Mouse (Mus musculus) megakaryocyte progenitor cell, adult 5-6 weeks (primary cell): ENCODE data around the gene Xpr1. TPM values are rescaled to one million over a fixed set of nuclear protein-coding genes. Genes with fewer than 3 reads are reported as not detected.
"Not testable (repeated sequence)": the region's sequence is repeated elsewhere in the genome, so short reads cannot be mapped to it uniquely, and the experiment has no call there.

Source experiments
- ATAC-seq: replicated peaks from 2 replicates; pipeline ENCODE4 v1.8.0; 2016; ENCODE audit warnings: mild to moderate bottlenecking, moderate TSS enrichment, inconsistent platforms; ENCODE audit not compliant: poor library complexity
- total RNA-seq, 2 experiments: library from RNA; stranded (forward) in 1 of 2; stranded (reverse) in 1 of 2; fragments of 157-497, 149-512 nt in 1 of 2; fragments of 200-1000 nt in 1 of 2; gene quantifications; 2 replicates each; pipeline versions ENCODE4 v1.2.3 to v1.2.4; 2015 to 2017

Xpr1 gene
- total RNA-seq, 2 experiments from 2014 or later: 12.8 to 38.0 TPM

DNA sequence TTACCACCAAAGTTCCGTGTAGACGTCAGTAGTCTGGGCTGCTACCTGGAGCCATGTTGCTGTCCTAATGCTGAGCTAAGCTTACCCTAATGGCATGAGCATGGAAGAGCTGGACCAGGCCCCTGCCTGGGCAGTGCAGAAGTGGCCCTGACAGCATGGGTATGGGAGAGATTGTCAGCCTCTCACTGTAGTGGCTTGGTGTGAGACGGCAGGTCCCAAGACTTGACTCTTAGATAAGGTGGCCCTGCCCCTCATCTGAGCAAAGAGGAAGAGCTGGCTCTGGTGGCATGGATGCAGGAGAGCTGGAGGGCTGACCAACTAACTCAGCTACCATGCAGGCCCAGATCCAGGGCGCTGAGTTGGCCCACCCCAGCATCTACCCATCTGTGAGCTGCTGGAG lies 79.9 kb downstream of the Xpr1 start:
- ATAC-seq: peak; percentile 68

DNA sequence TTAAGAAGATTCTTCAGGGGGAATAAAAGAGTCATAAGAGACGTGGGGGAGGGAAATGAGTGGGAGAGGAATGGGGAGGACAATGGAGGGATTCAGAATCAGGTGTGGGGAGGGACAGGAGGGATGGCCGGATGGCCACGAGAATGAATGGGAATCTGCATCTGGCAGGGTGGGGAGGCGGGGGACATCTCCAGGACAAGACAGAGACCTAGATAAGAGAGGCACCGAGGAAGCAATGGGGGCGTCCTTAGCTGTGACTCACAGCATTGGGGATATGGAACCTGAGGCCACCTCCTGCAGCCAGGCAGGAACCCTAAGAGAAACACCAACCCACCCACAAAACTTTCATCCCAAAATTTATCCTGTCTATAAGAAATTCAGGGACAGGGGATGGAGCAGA lies 81.3 kb downstream of the Xpr1 start:
- no peak for ATAC-seq

DNA sequence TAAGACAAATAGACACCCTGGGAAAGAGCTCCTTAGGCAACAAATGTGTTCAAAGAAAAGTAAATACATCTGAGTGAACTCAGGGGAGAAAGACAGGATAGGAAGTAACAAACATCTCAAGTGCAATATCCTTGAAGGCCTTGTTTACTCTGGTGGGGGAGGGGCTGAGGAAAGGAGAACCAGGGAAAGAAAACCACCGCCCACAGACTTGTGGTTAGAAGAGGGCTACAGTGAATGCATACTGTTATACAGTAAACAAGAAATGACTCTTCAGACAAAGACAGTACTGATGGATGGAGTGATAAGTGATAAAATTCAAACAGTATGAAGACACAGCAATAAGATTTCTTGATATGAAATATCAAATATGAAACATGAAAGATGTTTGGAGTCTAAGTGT lies 95.0 kb downstream of the Xpr1 start:
- peak; percentile 71 for ATAC-seq

DNA sequence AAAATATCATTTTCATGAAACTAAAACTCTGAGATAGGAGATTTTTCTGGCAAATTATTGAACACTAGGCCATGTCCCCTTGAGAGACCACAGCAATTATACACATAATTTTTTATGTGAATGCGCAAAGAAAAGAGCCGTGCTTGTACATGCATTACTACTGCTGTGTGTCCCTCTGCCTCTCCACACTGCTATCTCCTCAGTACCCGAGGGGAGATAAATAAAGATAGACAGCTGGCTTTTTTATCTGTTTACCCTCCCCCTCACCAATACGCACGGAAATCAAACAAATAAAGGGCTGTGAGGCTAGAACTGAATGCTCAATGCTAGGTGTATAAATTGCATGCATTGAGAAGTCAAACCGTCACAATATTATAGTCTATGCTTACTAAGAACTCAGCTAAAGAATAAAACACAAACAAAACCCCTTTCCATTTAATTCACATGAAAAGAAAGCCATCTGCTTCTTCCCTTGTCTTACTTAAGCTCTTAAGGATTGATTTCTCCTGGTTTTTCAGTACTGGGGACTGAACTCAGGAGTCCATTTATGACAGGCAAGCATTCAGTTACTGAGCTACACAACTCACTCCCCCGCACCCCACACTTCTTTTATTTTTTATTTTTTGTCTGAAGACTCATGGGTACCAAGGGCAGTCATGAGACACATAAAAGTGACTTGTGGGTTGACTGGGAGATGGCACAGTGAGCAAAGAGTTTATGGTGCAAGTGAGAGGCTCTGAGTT lies 97.0 kb downstream of the Xpr1 start:
- peak; percentile 60 for ATAC-seq

DNA sequence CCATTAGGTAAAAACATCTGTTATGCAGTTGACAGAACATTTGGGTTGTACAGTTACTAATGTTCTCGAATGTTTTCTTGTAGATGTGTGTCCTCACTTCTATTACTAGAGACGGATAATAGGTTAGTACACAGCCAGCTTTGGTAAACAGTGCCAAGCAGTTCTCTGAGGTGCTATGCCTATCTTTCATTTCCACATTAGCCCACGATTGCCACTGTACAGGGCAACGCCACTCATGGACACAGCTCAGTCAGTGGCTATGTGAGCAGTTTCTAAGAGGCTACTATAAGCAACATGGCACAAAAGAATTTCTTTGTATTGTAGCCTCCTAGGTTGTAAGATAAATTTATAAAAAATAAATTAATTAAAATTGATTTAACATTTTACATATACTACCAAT lies 97.7 kb downstream of the Xpr1 start:
- ATAC-seq: peak; percentile 56

DNA sequence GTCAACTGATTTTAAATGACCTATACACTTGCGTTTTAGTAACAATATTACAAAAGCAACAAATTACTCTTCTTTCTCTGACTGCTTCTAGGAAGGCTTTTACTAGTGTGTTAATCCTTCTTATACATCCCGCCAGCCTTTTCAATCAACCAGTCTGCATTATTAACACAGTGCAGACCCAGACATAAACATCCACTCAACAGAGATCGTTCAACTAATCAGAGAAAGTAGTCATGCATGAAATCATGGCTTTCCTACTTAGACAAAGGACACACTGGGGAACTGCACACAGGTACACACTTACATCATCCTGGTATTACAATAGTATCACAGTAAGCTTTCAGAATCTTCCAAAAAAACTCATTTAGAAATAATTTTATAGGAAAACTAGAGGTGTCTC lies 105.5 kb downstream of the Xpr1 start:
- no peak for ATAC-seq

DNA sequence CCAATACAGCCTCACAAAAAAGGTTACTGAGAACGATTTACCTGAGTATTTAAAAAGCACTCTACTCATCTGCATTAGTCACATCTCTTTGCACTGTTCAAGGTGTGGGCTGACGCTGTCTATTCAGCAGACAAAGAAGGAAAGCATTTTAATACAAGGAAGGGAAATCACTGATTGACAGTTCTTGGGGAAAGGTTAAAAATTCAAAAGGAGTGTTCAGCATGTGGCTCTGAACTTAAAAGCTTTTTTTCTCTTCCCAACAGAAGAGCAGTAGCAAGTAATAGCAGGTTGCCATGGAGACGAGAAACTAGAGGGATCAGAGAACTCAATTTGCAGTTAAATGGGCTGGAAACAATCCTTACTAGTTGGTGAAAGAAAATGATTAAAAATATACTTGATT lies 110.3 kb downstream of the Xpr1 start:
- no peak for ATAC-seq

DNA sequence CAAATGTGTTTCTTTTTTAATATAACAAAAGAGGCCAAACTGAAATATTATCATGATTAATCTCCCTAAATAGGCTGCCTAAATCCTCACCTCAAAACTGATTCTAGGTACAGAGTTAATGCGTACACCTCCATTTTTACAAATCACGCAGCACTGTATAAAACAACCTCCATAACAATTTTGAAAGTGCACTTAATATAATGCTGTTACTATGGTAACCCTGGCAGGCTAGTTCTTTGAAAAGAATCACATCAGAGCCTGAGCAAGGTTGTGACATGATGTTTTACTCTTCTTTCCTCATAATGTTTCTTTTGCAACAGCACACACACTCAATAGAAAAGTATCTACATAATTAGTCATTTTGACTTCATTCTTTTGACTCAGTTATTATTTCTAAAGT lies 113.8 kb downstream of the Xpr1 start:
- no peak for ATAC-seq

DNA sequence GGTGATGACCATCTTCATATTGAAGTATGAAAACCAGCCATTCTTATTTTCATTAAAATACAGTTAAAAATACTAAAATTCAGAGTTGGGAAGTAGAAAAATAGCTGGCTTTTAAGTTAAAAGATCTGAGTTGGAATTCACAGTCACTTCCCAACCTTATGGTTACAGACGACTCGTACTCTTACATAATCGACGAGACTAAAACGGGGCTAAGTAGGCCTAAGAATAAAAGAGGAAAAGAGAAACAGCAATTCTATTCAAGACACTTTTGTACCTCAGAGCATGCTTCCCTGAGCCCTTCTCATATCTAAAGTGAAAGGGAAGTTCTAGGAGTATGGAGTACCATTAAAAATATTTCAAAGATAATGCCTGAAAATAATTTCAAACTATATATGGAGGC lies 119.6 kb downstream of the Xpr1 start:
- ATAC-seq: no peak

DNA sequence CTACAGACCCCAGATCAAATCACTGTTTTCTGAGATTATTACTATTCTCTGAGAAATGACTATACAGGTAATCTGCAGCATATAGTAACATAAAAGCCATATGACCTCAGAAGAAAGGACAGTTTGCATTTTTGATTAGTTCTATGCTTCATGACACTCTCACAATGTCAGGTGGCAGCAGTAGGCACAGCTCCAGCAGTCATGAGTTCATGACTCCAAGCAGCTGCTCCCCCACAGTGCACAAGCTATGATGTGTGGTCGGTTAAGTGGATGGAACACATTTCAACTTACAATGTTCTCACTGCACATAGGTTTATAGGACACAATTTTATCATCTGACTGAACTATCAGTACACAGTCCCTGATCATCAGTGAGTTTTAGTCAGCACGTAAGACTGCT lies 120.0 kb downstream of the Xpr1 start:
- ATAC-seq: no peak

DNA sequence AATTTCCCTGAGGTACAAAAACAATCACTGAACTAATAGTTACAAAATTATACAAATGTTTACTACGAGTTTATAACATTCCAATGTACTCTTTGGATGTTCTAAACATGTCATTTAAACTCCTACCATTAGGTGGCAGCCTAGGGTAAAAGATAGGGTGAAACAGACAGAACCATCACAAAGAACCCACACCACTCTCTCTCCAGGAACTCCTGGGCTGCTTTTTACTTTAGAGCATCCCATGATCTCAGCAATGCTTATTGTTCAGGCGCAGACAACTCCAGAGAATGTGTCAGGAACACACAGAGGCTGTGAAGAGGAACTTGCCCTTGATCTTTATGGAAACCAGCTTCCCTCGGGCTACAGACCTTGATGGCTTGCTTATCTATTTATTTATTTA lies 123.8 kb downstream of the Xpr1 start:
- ATAC-seq: peak; percentile 99

DNA sequence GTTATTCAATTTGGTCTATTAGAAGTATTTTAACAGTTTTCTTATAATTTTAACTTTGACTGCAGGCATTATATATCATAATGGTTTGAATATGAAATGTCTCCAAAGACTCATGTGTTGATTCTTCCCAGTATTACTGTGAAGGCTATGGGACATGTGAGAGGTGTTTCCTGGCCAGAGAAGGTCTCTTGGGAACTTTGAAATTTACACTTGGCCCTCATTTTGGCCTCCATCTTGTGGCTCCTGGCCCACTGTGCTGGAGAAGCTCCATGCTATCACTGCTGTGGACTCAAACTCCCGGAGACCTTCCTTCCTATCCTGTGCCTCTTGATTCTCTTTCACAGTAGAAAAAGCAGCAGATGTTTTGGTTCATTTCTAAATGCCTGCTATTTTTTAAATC lies 127.8 kb downstream of the Xpr1 start:
- no peak for ATAC-seq

DNA sequence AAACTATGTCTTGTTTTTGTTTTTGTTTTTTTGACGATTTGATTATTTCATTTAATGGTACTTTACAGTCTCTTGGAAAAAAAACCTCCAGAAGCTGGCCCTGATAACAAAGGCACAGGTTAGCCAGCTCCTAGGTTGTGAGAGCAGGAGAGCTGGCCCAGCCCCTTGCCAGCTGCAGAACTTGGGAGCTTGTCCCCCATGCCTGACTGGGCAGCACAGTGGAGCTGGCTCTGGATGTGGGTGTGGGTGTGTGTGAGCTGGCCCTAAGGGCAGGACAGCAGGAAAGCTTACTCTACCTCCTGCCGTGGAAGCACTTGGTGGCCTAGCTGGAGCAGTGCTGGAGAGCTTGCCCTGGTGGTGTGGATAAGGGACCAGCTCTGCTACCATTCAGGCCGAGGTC lies 129.2 kb downstream of the Xpr1 start:
- ATAC-seq: no peak

DNA sequence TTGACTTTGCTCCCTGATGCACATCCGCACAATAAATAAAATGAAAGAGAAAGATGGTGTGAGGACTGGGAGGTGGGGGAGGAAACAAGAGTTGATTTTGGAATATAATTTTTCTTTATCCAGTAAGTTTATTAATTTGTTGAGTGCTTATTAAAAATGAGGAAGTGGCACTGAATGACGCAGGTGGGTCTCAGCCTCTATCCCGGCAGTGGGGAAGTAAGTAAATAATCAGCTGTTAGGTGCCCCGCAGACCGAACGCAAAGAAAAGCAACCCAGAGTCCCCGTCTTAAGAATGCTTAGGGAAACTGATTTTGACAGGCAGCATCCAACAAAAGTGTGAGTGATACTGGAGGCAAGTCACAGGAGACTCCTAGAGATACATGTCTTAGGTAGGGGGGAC lies 133.4 kb downstream of the Xpr1 start:
- peak; percentile 48 for ATAC-seq

DNA sequence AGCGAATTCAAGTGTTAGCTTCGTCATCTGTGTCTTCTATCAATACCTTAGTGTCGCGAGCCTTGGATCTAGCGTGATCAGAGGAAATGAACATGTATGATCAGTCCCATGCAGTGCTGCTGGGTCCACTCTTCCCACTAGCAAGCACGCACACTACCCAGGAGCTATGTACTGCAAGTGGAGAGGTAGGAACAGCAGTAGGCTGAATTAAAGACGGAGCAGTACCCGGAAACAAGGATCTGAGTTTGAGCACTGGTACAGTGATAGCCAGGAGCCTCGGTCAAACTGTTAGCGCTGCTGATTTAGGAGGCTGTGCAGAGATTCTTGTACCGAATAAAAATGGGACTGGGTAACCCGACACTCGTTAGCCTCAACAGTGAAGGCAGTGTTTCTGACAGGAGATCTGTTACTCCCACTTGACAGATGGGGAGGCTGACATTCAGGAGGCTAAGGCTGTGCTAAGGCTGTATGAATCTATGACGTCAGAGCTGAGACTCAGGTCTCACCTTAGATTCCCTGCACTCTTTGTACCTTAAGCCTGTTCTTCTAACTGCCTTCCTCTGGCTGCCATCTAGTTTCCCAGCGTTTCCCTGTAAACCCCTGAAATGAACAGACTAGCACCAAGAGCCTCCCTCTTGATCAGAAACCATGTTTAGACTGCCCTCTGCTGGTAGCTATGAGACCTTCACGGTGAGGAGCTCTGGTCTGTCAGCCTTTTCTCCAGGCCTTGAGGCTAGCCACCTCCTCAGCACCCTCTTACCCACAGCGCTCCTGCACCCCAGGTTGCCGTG lies 136.0 kb downstream of the Xpr1 start:
- ATAC-seq: peak; percentile 90

DNA sequence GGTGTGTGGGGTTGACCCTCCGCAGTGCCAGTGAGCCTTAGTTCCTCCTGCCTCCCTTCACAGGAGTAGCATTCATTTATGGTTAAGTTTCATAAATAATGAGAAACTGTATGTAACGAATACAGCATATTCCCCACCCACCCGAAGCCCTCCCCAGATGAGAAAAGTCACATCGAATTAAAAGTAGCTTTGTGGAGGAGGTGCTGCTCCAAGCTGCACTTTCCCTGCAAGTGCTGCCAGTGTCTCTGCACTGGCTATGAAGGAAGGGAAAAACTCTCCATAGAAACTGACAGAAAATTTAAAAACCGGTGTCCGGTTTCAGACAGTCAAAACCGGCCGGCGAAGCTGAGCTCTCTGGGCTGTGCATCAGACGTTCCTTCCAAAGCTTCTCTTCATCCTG lies 136.9 kb downstream of the Xpr1 start:
- no peak for ATAC-seq

DNA sequence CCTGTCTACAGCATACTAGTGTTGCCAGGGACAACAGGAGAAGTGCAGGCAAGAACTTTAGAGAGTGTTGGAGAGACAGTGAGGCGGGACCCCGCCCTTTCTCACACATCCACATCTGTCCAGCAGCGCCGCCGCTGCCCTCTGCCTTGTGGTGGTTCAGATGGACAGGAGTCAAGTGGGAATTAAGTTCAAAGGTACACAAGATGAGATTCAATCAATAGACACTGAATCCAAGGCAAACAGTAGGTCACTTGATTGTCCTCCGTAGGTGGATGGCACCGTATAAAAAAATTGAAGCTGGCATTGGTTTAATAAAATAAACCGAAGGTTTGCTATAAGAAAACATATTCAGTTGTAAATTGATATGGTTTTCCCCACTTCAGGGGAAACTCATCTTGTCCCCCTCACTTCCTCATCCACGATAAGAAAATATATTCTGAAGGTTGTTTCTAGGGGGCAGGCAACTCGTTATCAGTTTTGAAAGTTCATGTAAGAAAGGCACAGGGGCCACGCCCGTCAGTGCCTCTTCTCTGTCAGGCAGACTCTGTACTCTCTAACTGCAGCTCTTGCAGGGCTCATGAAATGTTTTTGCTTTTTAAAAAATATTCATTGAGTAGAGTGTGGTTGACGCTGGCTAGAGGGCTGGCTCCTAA lies 140.7 kb downstream of the Xpr1 start:
- peak; percentile 49 for ATAC-seq

DNA sequence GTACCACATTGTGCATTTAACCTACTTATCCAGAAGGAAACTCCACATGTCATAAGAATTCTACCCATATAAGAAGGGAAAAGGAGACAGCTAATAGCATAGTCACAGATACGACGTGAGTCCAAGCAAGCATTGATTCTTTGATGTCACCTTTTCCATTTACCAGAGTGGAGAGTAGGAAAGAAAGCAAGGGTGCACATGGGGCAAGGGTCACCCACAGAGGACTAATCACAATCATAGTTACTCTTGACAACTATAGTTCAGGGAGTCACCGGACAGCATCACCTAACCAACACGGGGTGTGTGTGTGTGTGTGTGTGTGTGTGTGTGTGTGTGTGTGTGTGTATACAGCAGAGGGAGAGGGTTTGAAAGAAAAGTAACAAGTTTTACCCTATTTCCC lies 141.4 kb downstream of the Xpr1 start:
- no peak for ATAC-seq

DNA sequence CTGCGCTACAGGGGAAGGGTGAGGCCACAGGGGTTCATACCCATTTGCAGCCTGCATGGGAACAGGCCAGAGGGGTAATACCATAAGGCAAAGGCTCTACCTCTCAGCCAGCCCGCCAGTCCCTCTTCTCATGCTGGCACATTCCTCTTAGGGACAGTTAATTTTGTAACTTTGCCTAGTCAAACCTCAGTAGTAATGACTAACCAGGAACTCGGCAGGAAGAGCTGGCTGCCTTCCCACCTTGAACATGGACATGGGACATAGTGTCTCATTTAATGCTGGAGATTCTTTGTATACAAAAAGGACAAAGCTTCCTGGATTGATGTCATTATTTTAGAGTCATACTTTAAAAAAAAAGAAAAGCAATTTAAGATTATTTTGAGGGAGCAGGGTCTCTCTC lies 142.2 kb downstream of the Xpr1 start:
- no peak for ATAC-seq

DNA sequence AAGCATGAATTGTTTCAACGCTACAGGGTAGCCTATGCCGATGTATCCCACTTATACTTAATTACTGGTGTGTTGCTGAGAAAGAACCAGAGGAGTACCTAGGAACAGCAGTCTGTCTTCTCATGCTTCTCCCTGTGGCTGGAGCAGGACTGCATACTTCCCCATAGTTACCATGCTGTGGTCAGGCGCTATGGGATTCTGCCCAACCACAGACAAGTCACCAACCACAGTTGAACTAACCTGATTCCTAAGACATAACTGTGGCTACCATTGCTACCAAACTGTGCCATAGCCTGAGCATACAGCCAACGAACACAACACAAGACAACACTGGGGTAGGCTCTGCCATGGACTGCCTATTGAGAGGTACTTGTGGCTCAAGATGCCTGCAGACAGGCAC lies 144.3 kb downstream of the Xpr1 start:
- ATAC-seq: peak; percentile 86

DNA sequence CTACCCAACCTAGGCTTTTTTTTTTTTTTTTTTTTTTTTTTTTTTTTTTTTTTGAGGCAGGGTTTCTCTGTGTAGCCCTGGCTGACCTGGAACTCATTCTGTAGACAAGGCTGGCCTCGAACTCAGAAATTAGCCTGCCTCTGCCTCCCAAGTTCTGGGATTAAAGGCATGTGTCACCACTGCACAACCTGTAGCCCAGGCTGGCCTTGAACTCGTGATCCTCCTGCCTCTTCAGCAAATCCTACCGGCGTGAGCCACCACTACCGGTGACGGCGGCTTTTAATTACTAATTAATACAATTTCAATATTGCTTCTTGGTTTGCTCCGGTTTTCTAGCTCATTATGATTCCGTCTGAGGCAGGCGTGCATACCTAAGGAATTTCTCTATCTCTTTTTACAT lies 154.7 kb downstream of the Xpr1 start:
- ATAC-seq: not testable (repeated sequence)

DNA sequence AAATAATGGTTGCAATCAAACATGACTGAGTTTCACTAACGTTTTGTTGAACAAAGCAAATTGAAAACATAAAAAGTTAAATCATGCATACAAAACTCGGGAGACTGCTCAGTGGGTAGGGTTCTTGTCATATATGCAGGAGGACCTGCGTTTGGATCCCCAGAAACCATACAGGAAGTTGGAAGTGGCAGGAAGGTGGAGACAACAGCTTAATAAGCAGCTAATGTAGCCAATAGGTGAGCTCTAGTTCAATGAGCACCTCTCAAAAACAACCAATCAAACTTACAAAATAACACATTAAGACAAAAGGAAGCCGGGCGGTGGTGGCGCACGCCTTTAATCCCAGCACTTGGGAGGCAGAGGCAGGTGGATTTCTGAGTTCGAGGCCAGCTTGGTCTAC lies 162.9 kb downstream of the Xpr1 start:
- ATAC-seq: no peak
